Mouse (Mus musculus): ENCODE data around the gene Klhl29. TPM values are rescaled to one million over a fixed set of nuclear protein-coding genes. Genes with fewer than 3 reads are reported as not detected.

Klhl29 gene
- polyA plus RNA-seq, 1 experiment, result not detected

DNA sequence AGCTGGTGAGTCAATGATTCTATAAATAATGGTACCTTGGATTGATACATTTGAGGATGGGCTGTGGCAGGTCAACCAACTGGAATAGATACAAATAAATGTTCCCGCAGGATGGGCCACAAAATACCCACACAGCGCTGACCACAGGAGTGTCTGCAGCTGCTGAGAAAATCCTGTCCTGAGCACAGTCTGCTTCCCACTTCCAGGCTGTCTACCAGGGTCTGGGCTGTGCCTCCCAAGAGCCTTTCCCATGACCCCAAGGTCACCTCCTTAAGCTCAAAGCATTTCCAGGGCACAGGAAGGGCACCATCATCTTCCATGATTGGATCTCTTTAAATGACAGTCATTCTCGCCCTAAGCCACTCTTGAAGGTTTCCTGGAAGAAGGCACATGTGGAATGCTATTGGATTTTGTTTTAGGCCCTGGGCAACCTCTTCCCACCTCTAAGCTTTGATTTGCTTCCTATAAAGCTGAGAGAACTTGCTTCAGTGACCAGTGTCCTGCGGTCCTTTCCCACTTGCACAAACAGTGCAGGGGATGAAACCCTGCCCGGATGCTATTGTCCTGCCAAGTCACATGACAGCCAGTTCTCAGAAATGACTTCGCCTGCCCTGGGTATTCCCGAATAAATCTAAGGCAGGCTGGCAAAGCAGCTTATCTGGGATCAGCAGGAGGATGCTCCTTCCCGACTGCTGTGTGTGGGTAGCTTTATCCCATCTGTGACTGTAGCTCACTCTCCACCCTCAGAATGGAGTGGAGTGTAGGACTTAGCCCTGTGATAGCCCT lies 38.4 kb downstream of the Klhl29 start:
- no peaks in the 10 kb centered on the region for H3K79me3 ChIP-seq (ENCODE audit: low read depth)
- H3K36me3 ChIP-seq (ENCODE audit: control insufficient read depth, insufficient read depth), result no peaks in the 10 kb centered on the region
- H3K4me3 ChIP-seq (ENCODE audit: insufficient read depth, poor library complexity, severe bottlenecking), result no peak overlapping the region
- H3K79me2 ChIP-seq (ENCODE audit: control insufficient read depth, insufficient read depth), result no peaks in the 10 kb centered on the region
- TF ChIP-seq USF1 (IDR thresholded peaks at IDR 0.05; ENCODE audit: low read depth) (no peak), MYOG (IDR thresholded peaks at IDR 0.05; ENCODE audit: control insufficient read depth, extremely low read depth, insufficient read length) (no peak), CEBPB (IDR thresholded peaks at IDR 0.05; ENCODE audit: low read depth) (no peak), CTCF (IDR thresholded peaks at IDR 0.05; ENCODE audit: control insufficient read depth, insufficient read depth, insufficient read length) (no peak), MAX (IDR thresholded peaks at IDR 0.05) (no peak), MYOD1 (IDR thresholded peaks at IDR 0.05; ENCODE audit: control insufficient read depth, insufficient read length, low read depth) (no peak), FOSL1 (IDR thresholded peaks at IDR 0.05; ENCODE audit: insufficient read depth, low read length, poor library complexity, severe bottlenecking) (no peak)
- no peak overlapping the region for H3ac ChIP-seq (ENCODE audit: control insufficient read depth, insufficient read length, low read depth)
- no peaks in the 10 kb centered on the region for H3K27me3 ChIP-seq (ENCODE audit: control insufficient read depth, insufficient read depth, insufficient read length)

DNA sequence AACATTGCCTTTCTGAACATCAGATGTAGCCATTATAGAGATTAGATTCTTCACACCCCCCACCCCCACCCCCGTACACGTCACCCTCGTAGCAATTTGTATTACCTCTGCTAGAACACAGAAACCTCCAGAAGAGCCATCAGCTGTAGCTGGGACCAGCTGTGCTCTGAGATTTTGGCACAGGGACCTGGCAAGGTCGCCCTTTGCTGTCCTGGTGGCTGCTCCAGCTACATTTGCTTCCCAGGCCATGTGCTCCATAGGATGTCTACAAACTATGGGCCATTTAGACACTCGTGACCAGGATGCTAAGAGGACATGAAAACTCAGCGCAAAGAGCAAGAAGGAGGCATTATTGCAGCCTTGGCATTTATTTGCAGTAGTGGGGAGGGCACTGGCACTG lies 39.2 kb downstream of the Klhl29 start:
- H3K79me2 ChIP-seq (ENCODE audit: control insufficient read depth, insufficient read depth), result no peaks in the 10 kb centered on the region
- no peaks in the 10 kb centered on the region for H3K27me3 ChIP-seq (ENCODE audit: control insufficient read depth, insufficient read depth, insufficient read length)
- TF ChIP-seq CEBPB (IDR thresholded peaks at IDR 0.05; ENCODE audit: low read depth), result no peak
- TF ChIP-seq USF1 (IDR thresholded peaks at IDR 0.05; ENCODE audit: low read depth), result no peak
- no peak for TF ChIP-seq MYOG (IDR thresholded peaks at IDR 0.05; ENCODE audit: control insufficient read depth, extremely low read depth, insufficient read length)
- TF ChIP-seq MYOD1 (IDR thresholded peaks at IDR 0.05; ENCODE audit: control insufficient read depth, insufficient read length, low read depth), result no peak
- TF ChIP-seq MAX (IDR thresholded peaks at IDR 0.05), result no peak
- no peak for TF ChIP-seq FOSL1 (IDR thresholded peaks at IDR 0.05; ENCODE audit: insufficient read depth, low read length, poor library complexity, severe bottlenecking)
- no peak for TF ChIP-seq CTCF (IDR thresholded peaks at IDR 0.05; ENCODE audit: control insufficient read depth, insufficient read depth, insufficient read length)
- no peak overlapping the region for H3ac ChIP-seq (ENCODE audit: control insufficient read depth, insufficient read length, low read depth)
- no peaks in the 10 kb centered on the region for H3K79me3 ChIP-seq (ENCODE audit: low read depth)
- H3K36me3 ChIP-seq (ENCODE audit: control insufficient read depth, insufficient read depth), result no peaks in the 10 kb centered on the region
- H3K4me3 ChIP-seq (ENCODE audit: insufficient read depth, poor library complexity, severe bottlenecking), result no peak overlapping the region

DNA sequence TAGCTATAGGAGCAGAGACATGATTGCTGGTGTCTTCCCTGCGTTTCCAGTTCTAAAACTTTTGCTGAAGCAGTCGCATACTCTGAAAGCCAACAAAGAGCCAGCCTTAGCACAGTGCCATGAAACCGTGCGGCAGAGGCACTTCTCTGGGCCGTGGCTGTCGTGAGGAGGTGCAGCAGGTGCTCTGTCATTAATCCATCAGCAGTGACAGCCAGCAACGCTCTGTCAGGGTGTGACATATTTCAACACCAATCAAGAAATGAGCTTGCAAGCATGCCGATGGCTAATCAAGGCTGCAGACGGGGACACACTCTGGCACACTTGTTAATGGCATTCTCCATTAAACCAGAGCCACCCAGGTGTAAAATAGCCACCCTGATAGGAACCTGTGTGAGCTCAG lies 40.5 kb downstream of the Klhl29 start:
- H3K27me3 ChIP-seq (ENCODE audit: control insufficient read depth, insufficient read depth, insufficient read length), result no peaks in the 10 kb centered on the region
- H3K79me3 ChIP-seq (ENCODE audit: low read depth), result no peaks in the 10 kb centered on the region
- no peaks in the 10 kb centered on the region for H3K79me2 ChIP-seq (ENCODE audit: control insufficient read depth, insufficient read depth)
- TF ChIP-seq MAX (IDR thresholded peaks at IDR 0.05) (no peak), USF1 (IDR thresholded peaks at IDR 0.05; ENCODE audit: low read depth) (no peak), CTCF (IDR thresholded peaks at IDR 0.05; ENCODE audit: control insufficient read depth, insufficient read depth, insufficient read length) (no peak), FOSL1 (IDR thresholded peaks at IDR 0.05; ENCODE audit: insufficient read depth, low read length, poor library complexity, severe bottlenecking) (no peak), CEBPB (IDR thresholded peaks at IDR 0.05; ENCODE audit: low read depth) (no peak), MYOD1 (IDR thresholded peaks at IDR 0.05; ENCODE audit: control insufficient read depth, insufficient read length, low read depth) (no peak), MYOG (IDR thresholded peaks at IDR 0.05; ENCODE audit: control insufficient read depth, extremely low read depth, insufficient read length) (no peak)
- H3K4me3 ChIP-seq (ENCODE audit: insufficient read depth, poor library complexity, severe bottlenecking), result no peak overlapping the region
- no peak overlapping the region for H3ac ChIP-seq (ENCODE audit: control insufficient read depth, insufficient read length, low read depth)
- no peaks in the 10 kb centered on the region for H3K36me3 ChIP-seq (ENCODE audit: control insufficient read depth, insufficient read depth)

DNA sequence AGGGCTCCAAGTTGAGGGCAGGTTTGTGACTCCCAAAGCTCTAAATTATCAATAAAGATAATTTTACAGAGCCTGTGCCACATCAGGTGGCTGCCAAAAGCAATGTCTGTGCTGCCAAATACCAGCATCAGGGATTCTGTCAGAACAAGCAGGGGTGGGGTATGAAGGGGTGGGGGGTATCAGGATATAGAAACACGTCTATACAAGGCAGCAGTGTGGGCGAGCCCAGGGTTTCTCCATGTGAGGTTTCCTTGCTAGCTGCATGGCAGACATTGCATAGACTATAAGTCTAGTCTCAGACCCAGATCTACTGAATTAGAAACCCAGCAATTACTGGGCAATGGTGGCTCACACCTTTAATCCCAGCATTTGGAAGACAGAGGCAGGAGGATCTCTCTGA lies 41.3 kb downstream of the Klhl29 start:
- H3K27me3 ChIP-seq (ENCODE audit: control insufficient read depth, insufficient read depth, insufficient read length), result no peaks in the 10 kb centered on the region
- no peaks in the 10 kb centered on the region for H3K79me3 ChIP-seq (ENCODE audit: low read depth)
- no peak overlapping the region for H3ac ChIP-seq (ENCODE audit: control insufficient read depth, insufficient read length, low read depth)
- H3K36me3 ChIP-seq (ENCODE audit: control insufficient read depth, insufficient read depth), result no peaks in the 10 kb centered on the region
- no peaks in the 10 kb centered on the region for H3K79me2 ChIP-seq (ENCODE audit: control insufficient read depth, insufficient read depth)
- no peak for TF ChIP-seq MYOD1 (IDR thresholded peaks at IDR 0.05; ENCODE audit: control insufficient read depth, insufficient read length, low read depth)
- no peak for TF ChIP-seq MYOG (IDR thresholded peaks at IDR 0.05; ENCODE audit: control insufficient read depth, extremely low read depth, insufficient read length)
- no peak for TF ChIP-seq CTCF (IDR thresholded peaks at IDR 0.05; ENCODE audit: control insufficient read depth, insufficient read depth, insufficient read length)
- TF ChIP-seq MAX (IDR thresholded peaks at IDR 0.05), result no peak
- TF ChIP-seq FOSL1 (IDR thresholded peaks at IDR 0.05; ENCODE audit: insufficient read depth, low read length, poor library complexity, severe bottlenecking), result no peak
- no peak for TF ChIP-seq CEBPB (IDR thresholded peaks at IDR 0.05; ENCODE audit: low read depth)
- no peak for TF ChIP-seq USF1 (IDR thresholded peaks at IDR 0.05; ENCODE audit: low read depth)
- H3K4me3 ChIP-seq (ENCODE audit: insufficient read depth, poor library complexity, severe bottlenecking), result no peak overlapping the region

DNA sequence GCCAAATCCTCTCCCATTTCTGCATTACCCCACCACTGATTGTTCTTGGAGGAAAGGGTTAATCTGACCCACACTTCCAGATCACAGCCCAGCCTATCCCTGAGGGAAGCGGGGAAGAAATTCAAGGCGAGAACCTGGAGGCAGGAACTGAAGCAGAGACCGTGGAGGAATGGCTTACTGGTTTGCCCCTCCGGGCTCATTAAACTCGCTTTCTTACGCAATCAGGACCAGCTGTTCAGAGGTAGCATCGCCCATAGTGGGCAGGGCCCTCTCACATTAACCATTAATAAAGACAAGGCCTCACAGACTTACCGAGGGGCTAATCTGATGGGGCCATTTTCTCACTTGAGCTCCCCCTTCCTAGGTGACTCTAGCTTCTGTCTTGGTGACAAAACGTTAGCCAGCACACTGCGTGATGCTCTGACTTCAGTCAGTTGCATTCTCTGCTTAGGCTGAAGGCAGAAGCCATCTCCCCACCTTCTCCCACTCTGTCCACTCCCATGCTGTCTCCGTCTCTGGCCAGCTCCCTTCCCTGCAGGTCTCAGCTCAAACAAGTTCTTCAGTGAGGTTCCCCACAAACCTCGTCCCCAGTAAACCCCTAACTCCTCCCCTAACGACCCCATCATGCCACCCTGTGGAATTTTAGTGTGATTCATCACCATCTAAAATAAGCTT lies 43.5 kb downstream of the Klhl29 start:
- no peak overlapping the region for H3K4me3 ChIP-seq (ENCODE audit: insufficient read depth, poor library complexity, severe bottlenecking)
- no peaks in the 10 kb centered on the region for H3K36me3 ChIP-seq (ENCODE audit: control insufficient read depth, insufficient read depth)
- H3K27me3 ChIP-seq (ENCODE audit: control insufficient read depth, insufficient read depth, insufficient read length), result no peaks in the 10 kb centered on the region
- TF ChIP-seq CEBPB (IDR thresholded peaks at IDR 0.05; ENCODE audit: low read depth) (no peak), CTCF (IDR thresholded peaks at IDR 0.05; ENCODE audit: control insufficient read depth, insufficient read depth, insufficient read length) (no peak), USF1 (IDR thresholded peaks at IDR 0.05; ENCODE audit: low read depth) (no peak), MAX (IDR thresholded peaks at IDR 0.05) (no peak), MYOG (IDR thresholded peaks at IDR 0.05; ENCODE audit: control insufficient read depth, extremely low read depth, insufficient read length) (no peak), MYOD1 (IDR thresholded peaks at IDR 0.05; ENCODE audit: control insufficient read depth, insufficient read length, low read depth) (no peak), FOSL1 (IDR thresholded peaks at IDR 0.05; ENCODE audit: insufficient read depth, low read length, poor library complexity, severe bottlenecking) (no peak)
- H3K79me2 ChIP-seq (ENCODE audit: control insufficient read depth, insufficient read depth), result no peaks in the 10 kb centered on the region
- no peaks in the 10 kb centered on the region for H3K79me3 ChIP-seq (ENCODE audit: low read depth)
- no peak overlapping the region for H3ac ChIP-seq (ENCODE audit: control insufficient read depth, insufficient read length, low read depth)

Data from C2C12 (cell line).